In the genomic region with DNA sequence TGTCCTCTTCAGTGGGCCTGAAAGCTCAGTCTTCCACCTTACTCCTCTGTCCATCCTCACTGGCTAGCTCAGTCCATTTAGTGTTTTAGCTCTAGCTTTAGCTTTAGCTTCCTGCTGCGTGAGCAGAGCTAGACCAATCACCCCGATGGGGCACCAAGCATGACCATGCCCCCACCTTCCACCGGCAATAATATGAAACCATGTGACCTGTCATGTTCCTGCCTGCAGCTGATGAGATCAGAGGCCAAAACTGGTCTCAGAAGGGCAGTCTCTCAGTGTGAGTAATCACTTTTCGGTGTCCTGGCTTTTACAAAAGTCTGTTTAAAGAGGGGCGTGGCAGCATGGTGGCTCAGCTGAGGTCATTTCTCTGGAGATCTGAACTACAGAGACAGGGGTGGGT, we compare ENCODE assay signal across 20 mouse cellular contexts.
A peak's percentile ranks its signal among the peaks of the same experiment; 100 is the strongest.
DNase-seq lines count a peak whose midpoint lies in the region; ATAC-seq and TF ChIP-seq lines count a peak whose summit lies in the region.
"Had no signal": no experiment of that assay in that cellular context is flagged by ENCODE, and none has a peak within 500 bp of the region (broad histone marks: within the 10 kb centered on the region; RNA-seq: fewer than 3 reads in every experiment).

No protein-coding gene starts in this region.

- no peak overlapping the region for H3K4me3 ChIP-seq in hindbrain, embryonic 11.5 days (ENCODE audit: low read depth, low read length)
- no peak overlapping the region for H3K4me3 ChIP-seq in hindbrain, embryonic 13.5 days
- no peak overlapping the region for H3K4me3 ChIP-seq in intestine, postnatal 0 days (ENCODE audit: low read depth, low read length)
- H3K4me3 ChIP-seq: hindbrain, embryonic 12.5 days; limb, embryonic 10.5 days; liver, embryonic 13.5 days had no signal

- H3K27me3 ChIP-seq in hindbrain, embryonic 11.5 days (ENCODE audit: control insufficient read depth, insufficient read depth, low read length): no peaks in the 10 kb centered on the region
- no peaks in the 10 kb centered on the region for H3K27me3 ChIP-seq in hindbrain, embryonic 13.5 days
- no peaks in the 10 kb centered on the region for H3K27me3 ChIP-seq in intestine, postnatal 0 days (replicated peaks; ENCODE audit: control insufficient read depth, insufficient read depth, low read length)
- H3K27me3 ChIP-seq: hindbrain, embryonic 12.5 days; liver, embryonic 13.5 days had no signal

- 63% methylated on average over 5 of the region's 5 CpGs for WGBS in hindbrain, embryonic 11.5 days
- WGBS in hindbrain, embryonic 13.5 days: 53% methylated on average over 5 of the region's 5 CpGs
- 31% methylated on average over 5 of the region's 5 CpGs for WGBS in intestine, postnatal 0 days

- DNase-seq in hindbrain, embryonic 11.5 days (ENCODE audit: low spot score): no peak
- DNase-seq in 416B (ENCODE audit: low read depth): peak; percentile 20
- DNase-seq in adrenal gland, adult 2 months: no peak
- DNase-seq in adrenal gland, adult (ENCODE audit: inconsistent age in 2 of 2, low spot score in 1 of 2): no peak
- DNase-seq in adrenal gland, postnatal 10 days: no peak
- DNase-seq: cerebellum, postnatal 25 days; forebrain, postnatal 0 days; gastrocnemius, postnatal 10 days; kidney, adult 2 months; kidney, postnatal 36 days; layer of hippocampus, postnatal 36 days; liver, embryonic 13.5 days; lung, postnatal 14 days had no signal

- no peaks in the 10 kb centered on the region for H3K4me1 ChIP-seq in hindbrain, embryonic 11.5 days (replicated peaks; ENCODE audit: control insufficient read depth, insufficient read depth, low read length)
- H3K4me1 ChIP-seq in hindbrain, embryonic 13.5 days (replicated peaks): peaks cover 5% of the 10 kb centered on the region; the same call in 1 of the 2 replicates
- H3K4me1 ChIP-seq in intestine, postnatal 0 days (replicated peaks; ENCODE audit: control insufficient read depth, insufficient read depth, low read length): no peaks in the 10 kb centered on the region
- H3K4me1 ChIP-seq: limb, embryonic 10.5 days; liver, embryonic 13.5 days had no signal

- TF ChIP-seq CTCF in intestine, postnatal 0 days (IDR thresholded peaks at IDR 0.05; ENCODE audit: low read depth): no peak

- ATAC-seq in hindbrain, embryonic 11.5 days (ENCODE audit: low FRiP score): peak; percentile 17; the same call in 1 of the 2 replicates
- ATAC-seq in hindbrain, embryonic 13.5 days (ENCODE audit: low FRiP score): no peak
- ATAC-seq in common myeloid progenitor, adult 5-6 weeks (replicated peaks; ENCODE audit: low read depth, poor library complexity, severe bottlenecking): 0 out of 2 replicates have a peak, but pooled peaks have one; percentile 22
- peak; percentile 80 for ATAC-seq in intestine, postnatal 0 days
- ATAC-seq: activated CD4-positive, CD25-positive, alpha-beta regulatory T cell, adult 4 months; forebrain, postnatal 0 days had no signal

- no peak overlapping the region for H3K27ac ChIP-seq in hindbrain, embryonic 11.5 days (ENCODE audit: low read depth, low read length)
- H3K27ac ChIP-seq in hindbrain, embryonic 13.5 days: no peak overlapping the region
- H3K27ac ChIP-seq in intestine, postnatal 0 days (ENCODE audit: low read depth, low read length): no peak overlapping the region
- H3K27ac ChIP-seq: hindbrain, embryonic 12.5 days; limb, embryonic 10.5 days; liver, embryonic 13.5 days had no signal

- no peak overlapping the region for H3K4me2 ChIP-seq in hindbrain, embryonic 11.5 days (replicated peaks; ENCODE audit: low read depth, low read length)
- no peak overlapping the region for H3K4me2 ChIP-seq in hindbrain, embryonic 13.5 days
- H3K4me2 ChIP-seq in intestine, postnatal 0 days (replicated peaks; ENCODE audit: low read depth): no peak overlapping the region; the same call in 1 of the 2 replicates
- H3K4me2 ChIP-seq: hindbrain, embryonic 12.5 days; liver, embryonic 13.5 days; midbrain, embryonic 11.5 days had no signal

- H3K9ac ChIP-seq in hindbrain, embryonic 11.5 days (ENCODE audit: low read depth, low read length): no peak overlapping the region
- no peak overlapping the region for H3K9ac ChIP-seq in hindbrain, embryonic 13.5 days
- H3K9ac ChIP-seq in intestine, postnatal 0 days (ENCODE audit: low read depth, low read length): no peak overlapping the region
- H3K9ac ChIP-seq: forebrain, postnatal 0 days; hindbrain, embryonic 12.5 days; liver, embryonic 13.5 days had no signal

- H3K9me3 ChIP-seq in hindbrain, embryonic 11.5 days (ENCODE audit: control insufficient read depth, low read length): no peaks in the 10 kb centered on the region
- no peaks in the 10 kb centered on the region for H3K9me3 ChIP-seq in hindbrain, embryonic 13.5 days
- H3K9me3 ChIP-seq in intestine, postnatal 0 days (ENCODE audit: control insufficient read depth): no peaks in the 10 kb centered on the region
- H3K9me3 ChIP-seq: hindbrain, embryonic 12.5 days; limb, embryonic 10.5 days; liver, embryonic 13.5 days had no signal

- no peaks in the 10 kb centered on the region for H3K36me3 ChIP-seq in hindbrain, embryonic 11.5 days (ENCODE audit: control insufficient read depth, insufficient read depth, low read length)
- H3K36me3 ChIP-seq in hindbrain, embryonic 13.5 days: peaks cover 69% of the 10 kb centered on the region
- no peaks in the 10 kb centered on the region; the same call in 1 of the 2 replicates for H3K36me3 ChIP-seq in intestine, postnatal 0 days (ENCODE audit: control insufficient read depth, insufficient read depth)
- H3K36me3 ChIP-seq: liver, embryonic 13.5 days had no signal
